Mouse (Mus musculus) brain, embryonic 18.5 days (tissue): ENCODE measurements around the gene Krtap16-3.
A peak's percentile ranks its signal among the peaks of the same experiment; 100 is the strongest.

Experiments used
- DNase-seq: peaks from one replicate; pipeline ENCODE4 v3.0.0-alpha.2; 2012; ENCODE audit warnings: low read depth, low spot score

Gene Krtap16-3

GRCm38 (mm10) chr16:88962773-88963172 lies at the start of gene Krtap16-3:
Krtap16-3 (minus strand) TSS chr16:88962873.
- DNase-seq, result no peak

GRCm38 (mm10) chr16:89010659-89011058 lies 48.0 kb upstream of the Krtap16-3 start, which contains the start of gene Krtap22-2:
Krtap22-2 (minus strand) TSS chr16:89010759.
- DNase-seq, result no peak

GRCm38 (mm10) chr16:88941106-88941505 lies 21.6 kb downstream of the Krtap16-3 start:
- peak; percentile 3 for DNase-seq

GRCm38 (mm10) chr16:88938252-88938651 lies 24.4 kb downstream of the Krtap16-3 start:
- no peak for DNase-seq

- no peak for DNase-seq
These were observed 30.5 kb downstream of the Krtap16-3 start, which contains the start of gene Krtap19-9b for GRCm38 (mm10) chr16:88932165-88932564. Krtap19-9b (minus strand) TSS chr16:88932265.
